Mouse (Mus musculus) left cerebral cortex, adult 9 months (tissue): ENCODE results near the gene Ap1ar.
"Not testable (repeated sequence)": the region's sequence is repeated elsewhere in the genome, so short reads cannot be mapped to it uniquely, and the experiment has no call there.

Experiments
- DNase-seq, 2 experiments: peaks; one replicate each; pipeline ENCODE4 v3.0.0; 2022; ENCODE audit warnings: low spot score in 2 of 2

Ap1ar gene

GRCm38 (mm10) chr3:127795762-127796161 is 41.6 kb downstream of the Ap1ar start:
- no peak for DNase-seq

DNA sequence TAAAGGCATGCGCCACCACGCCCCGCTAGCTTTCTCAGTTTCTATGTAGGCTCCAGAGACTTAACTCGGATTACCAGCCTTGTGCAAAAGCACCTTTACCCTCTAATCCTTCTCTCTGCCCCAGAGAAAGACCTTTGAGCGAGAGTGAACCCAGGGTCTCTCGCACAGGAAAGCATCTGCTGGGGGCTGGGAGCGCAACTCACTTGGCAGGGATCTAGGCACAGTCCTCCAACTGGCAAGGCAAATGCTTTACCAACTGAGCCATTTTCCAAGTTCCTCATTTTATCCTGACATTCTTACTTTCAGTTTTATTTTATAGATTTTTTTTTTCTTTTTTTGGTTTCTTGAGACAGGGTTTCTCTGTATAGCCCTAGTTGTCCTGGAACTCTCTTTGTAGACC is 44.3 kb downstream of the Ap1ar start:
- DNase-seq: no peak

- no peak for DNase-seq
These were observed 45.4 kb downstream of the Ap1ar start for GRCm38 (mm10) chr3:127791595-127792561.

GRCm38 (mm10) chr3:127791056-127791483 is 46.3 kb downstream of the Ap1ar start:
- DNase-seq: no peak

DNA sequence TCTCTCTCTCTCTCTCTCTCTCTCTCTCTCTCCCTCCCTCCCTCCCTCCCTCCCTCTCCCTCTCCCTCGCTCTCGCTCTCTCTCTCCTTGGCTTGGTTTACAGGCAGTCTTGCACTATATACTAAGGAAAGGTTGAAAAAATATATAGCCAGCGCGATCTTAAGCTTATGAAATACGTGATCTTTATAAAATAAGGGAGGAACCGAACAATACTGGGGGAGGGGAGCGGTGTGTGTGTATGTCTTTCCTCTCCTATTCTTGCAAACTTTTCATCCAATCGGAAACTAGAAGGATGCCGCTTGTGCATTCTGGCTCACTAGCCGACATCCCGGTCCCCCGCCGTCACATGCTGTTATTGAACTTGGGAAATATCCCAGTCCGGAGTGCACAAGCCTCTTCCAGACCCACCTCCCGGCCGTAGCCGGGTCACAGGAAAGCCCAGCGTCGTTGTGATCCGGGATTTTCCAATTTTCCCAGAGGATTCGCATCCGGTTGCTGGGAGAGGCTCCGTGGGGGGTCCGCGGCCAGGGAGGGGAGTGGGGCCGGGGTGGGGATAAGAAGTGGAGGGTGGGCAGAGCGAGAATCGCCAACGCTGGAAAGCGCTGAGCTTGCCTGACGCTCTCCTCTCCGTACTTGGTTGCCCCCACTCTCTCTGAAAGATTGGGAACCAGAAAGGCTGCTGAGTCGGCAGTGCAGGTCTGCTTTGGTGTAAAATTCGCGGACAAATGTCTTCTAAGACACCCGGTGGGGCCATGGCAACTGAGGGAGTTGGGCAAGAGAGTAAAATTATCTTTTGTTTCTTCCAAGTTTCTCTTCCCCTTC is 46.9 kb downstream of the Ap1ar start:
- peak in 1 of 2 experiments; percentile 27 for DNase-seq

GRCm38 (mm10) chr3:127789500-127790191 is 47.7 kb downstream of the Ap1ar start, which contains the start of gene Tifa:
TSS of gene Tifa (plus strand) at chr3:127789805.
- DNase-seq: peak in 1 of 2 experiments; percentile 60

- DNase-seq: no peak
These were observed 48.4 kb downstream of the Ap1ar start for GRCm38 (mm10) chr3:127788919-127789318.

GRCm38 (mm10) chr3:127788038-127788437 is 49.3 kb downstream of the Ap1ar start:
- DNase-seq: no peak

DNA sequence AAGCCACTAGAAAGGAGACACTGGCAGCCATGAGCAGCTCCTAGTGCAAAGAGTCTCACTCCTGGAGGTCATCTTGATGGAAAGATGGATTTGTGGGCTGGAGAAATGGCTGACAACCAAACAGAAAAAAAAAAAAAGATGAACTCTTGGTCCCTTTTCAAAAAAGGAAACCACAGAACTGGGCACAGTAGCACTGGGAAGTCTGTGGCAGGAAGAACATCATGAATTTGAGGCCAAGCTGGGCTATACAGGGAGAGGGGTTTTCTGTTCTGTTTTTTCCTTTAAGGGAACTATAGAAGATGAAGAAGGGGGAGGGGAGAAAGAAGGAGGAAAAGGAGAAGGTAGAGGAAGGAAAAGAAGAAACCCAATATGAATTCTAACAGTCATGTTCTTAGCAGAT is 50.3 kb downstream of the Ap1ar start:
- no peak for DNase-seq

- DNase-seq: not testable (repeated sequence)
These were observed 53.6 kb downstream of the Ap1ar start for GRCm38 (mm10) chr3:127783680-127784079.

DNA sequence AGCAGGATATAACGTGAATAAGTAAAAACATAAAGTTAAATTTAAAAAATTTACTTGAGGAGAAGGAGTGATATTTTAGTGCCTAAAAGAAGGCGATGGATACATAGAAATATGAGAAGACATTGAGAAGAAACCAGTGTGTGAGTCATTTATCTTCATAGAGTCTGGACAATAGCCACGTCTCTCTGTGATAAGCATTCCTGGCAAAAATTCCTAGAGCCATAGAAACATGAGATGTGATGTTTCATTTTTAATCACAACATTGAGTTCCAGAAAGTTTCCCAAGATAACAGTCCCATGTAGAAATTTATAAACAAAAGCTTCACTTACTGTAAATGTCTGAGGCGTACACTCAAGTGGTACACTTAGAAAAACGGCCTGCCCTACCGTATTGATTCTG is 54.4 kb downstream of the Ap1ar start:
- no peak for DNase-seq

GRCm38 (mm10) chr3:127780921-127781320 is 56.4 kb downstream of the Ap1ar start:
- no peak for DNase-seq

DNA sequence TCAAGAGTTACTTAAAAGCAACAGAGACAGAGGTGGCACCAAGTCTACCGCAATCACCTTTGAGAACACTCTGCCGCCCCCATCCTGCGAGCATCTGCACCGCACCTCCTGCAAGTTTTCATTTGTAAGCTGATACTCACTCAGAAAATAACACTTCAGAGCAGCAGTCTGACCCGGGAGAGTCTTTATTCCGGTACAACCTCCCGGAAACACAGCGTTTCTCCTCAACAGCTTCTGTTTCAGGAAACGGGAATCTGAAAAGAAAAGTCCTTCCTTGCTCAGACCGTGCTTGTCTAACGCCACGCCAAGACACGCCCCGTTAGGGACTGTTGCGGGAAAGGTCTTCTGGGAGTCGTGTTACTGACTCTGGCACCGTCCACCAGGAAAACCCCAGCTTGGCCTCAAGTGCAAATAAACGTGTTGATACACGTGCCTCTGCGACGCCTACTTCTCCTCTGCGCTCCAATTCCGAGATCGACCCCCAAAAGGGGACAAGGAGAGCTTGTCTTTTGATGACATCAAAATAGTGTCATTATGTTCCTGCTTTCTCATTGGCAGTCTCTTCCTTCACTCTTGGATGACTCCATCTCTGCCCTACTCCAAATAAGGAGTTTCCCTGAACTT is 57.2 kb downstream of the Ap1ar start, which contains the start of gene Alpk1:
TSS of gene Alpk1 (minus strand) at position 507 of the 624 bp plus-strand sequence.
- DNase-seq: peak; percentile 22 to 57

DNA sequence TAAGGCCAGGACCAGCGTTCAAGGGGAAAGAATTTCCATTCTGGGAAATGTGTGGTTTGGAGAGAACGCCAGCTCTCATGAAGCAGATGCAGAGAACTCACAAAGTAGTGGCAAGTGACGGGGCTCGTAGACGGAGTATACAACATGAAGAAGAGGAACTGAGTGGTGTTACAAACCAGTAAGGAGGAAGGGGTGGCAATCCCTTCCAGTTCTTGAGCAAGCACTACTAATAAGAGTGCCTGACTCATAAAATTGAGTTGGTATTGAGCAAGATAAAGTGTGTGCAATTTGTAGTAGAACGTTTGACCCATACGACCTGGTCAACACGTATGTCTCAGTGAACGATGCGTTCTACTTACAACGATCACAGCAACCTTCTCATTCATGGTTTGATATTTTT is 68.2 kb downstream of the Ap1ar start:
- no peak for DNase-seq

GRCm38 (mm10) chr3:127765971-127766370 is 71.4 kb downstream of the Ap1ar start:
- DNase-seq: no peak

DNA sequence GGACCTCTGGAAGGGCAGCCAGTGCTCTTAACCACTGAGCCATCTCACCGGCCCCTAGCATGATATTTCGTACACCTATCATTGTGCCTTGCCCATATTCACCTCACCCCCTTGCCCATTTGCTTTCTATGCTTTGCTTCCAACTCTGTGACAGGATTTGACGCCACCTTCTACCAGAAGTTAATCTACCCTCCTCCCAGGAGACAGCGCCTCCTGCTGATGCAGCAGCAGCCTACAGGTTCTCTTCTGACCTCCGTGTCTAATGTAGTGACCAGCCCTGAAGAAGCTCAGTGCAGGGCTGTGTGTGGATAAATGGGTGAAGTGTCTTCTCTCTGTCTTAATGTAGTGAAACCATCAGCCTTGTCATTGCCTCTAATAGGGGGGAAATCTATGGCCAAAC is 72.8 kb downstream of the Ap1ar start:
- no peak for DNase-seq

GRCm38 (mm10) chr3:127763076-127763612 is 74.2 kb downstream of the Ap1ar start:
- DNase-seq: peak in 1 of 2 experiments; percentile 73

DNA sequence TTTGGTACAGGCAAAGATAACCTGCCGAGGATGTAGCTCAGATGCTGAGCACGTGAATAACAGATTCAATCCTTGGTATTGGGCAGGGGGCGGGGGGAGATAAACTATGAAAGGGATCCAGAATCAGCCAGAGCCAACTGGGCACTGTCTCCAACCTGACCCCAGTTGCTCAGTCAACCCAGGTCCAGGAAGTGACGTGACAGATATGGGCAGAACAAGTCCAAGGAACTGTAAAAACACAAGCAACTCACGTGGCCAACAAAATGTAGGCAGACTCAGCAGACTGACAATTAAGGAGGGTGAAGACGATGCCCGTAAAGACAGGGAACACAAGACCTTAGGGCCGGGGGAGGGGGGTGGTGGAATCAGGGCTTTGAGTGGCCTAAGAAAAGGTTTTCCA is 74.9 kb downstream of the Ap1ar start:
- no peak for DNase-seq

DNA sequence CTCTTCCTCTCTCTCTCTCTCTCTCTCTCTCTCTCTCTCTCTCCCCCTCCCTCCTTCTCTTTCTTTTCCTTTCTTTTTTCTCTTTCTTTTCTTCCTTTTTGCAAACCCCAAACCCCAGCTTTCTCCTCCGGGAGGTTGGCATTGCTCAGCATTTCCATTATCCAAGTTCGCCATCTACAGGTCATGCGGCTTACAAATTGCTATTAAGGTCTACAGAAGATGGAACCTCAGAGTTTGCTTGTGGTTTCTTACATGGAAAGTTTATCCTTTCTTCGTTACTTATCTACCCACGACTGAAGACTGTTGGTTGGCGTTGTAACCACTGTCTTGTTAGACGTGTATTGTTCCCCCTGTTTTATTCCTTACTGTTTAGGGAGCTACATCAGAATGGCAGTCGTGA is 78.1 kb downstream of the Ap1ar start:
- peak in 1 of 2 experiments; percentile 44 for DNase-seq

DNA sequence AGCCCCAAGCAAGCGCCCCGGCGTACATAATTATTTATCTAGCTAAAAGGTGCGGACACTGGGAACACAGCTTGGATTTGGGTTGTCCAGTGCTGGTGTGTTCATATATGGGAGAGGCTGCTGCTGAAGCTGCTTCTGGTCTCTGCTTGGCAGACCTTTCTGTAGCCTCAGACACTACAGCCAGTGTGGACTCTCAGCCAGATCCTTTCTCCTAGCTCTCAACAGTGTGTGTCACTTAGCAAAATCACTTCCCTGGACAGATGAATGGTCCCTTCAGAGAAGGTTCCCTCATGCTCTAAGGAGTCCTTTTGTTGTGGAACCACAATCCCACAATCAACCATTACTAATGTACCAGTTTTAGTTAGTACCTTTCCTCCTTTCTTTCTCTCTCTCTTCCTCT is 78.5 kb downstream of the Ap1ar start:
- DNase-seq: no peak

- DNase-seq: no peak
These were observed 79.4 kb downstream of the Ap1ar start for GRCm38 (mm10) chr3:127757886-127758301.
